Mouse (Mus musculus) spleen, adult 10 weeks (tissue): Measurements from ENCODE around the gene Mrps18b. TPM values are rescaled to one million over a fixed set of nuclear protein-coding genes. Genes with fewer than 3 reads are reported as not detected.

Experiments used
- polyA plus RNA-seq: library from polyadenylated mRNA; stranded (reverse); fragments of 350-450 nt; fragmentation: Illumina TruSeq; extraction: RNeasy Lipid Tissue Mini Kit (QIAGEN cat#74804); gene quantifications from one replicate; pipeline ENCODE4 v1.2.3, GENCODE M21; 2015; ENCODE audit warnings: low replicate concordance; ENCODE audit not compliant: insufficient read depth

Gene Mrps18b
- 63.0 TPM for polyA plus RNA-seq

DNA sequence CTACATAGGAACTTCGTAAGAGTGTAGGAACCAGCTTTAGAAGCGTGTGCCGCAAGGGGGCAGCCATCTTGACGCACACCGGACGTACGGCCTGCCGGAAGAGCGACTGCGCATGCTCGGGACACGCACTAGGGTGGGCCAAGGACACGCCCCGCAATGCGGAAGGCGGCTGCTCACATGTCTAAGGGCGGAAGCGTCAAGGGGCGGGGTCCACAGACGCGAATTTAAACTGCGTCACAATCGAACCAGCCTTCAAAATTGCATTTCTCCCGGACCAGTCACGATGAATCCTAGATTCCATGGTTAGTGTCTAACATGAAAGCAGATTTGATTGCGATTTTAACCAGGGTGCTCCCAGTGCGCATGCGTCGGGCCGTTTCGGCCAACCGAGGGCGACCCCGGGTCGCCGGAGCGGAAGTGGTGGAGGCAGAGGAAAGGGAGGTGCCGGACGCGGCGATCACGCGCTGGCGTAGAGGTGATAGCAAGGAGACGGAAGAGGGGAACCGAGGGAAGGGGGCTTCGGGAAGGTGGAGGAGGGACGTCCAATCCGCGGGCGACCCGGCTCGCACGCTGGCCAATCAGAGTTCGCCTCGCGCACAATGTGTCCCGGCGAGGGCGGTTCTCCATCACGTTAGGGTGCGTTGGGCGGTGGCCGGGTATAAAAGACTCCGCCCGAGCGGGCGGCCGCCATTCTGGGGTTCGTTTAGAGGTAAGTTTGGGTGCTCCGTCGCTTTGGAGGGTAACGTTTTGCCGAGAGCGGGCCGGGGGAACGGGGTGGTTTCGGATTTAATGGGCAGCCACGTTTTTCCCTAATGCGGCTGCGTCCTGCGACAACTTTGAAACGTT lies at the start of gene Mrps18b, which contains the start of gene Ppp1r10:
Gene Mrps18b, minus strand, starts transcription at position 93 of the 846 bp plus-strand sequence.
Gene Ppp1r10, plus strand, starts transcription at position 138 of the 846 bp plus-strand sequence.

DNA sequence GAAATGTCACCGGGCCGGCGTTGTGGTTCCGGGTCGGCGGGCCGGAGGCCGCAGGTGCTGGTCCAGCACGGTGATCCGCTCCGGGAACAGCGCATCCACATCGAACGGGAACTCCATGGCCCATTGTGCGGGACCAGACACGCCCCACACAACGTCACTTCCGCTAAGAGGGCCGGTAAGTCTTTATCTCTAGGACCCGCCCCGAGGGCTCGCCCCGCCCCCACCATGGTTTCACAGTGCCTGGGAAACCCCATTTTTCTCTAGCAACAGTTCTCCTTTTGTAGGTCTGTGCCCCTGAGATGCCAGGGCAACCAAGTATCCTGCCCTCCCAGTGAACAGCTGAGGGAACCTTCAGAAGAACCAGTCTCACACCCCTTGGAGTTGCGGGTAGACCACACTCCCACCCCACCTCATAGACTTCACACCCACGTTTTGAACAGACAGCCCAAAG lies 6.2 kb downstream of the Mrps18b start, which contains the start of gene Atat1:
Gene Atat1, minus strand, starts transcription at position 157 of the 451 bp plus-strand sequence.

DNA sequence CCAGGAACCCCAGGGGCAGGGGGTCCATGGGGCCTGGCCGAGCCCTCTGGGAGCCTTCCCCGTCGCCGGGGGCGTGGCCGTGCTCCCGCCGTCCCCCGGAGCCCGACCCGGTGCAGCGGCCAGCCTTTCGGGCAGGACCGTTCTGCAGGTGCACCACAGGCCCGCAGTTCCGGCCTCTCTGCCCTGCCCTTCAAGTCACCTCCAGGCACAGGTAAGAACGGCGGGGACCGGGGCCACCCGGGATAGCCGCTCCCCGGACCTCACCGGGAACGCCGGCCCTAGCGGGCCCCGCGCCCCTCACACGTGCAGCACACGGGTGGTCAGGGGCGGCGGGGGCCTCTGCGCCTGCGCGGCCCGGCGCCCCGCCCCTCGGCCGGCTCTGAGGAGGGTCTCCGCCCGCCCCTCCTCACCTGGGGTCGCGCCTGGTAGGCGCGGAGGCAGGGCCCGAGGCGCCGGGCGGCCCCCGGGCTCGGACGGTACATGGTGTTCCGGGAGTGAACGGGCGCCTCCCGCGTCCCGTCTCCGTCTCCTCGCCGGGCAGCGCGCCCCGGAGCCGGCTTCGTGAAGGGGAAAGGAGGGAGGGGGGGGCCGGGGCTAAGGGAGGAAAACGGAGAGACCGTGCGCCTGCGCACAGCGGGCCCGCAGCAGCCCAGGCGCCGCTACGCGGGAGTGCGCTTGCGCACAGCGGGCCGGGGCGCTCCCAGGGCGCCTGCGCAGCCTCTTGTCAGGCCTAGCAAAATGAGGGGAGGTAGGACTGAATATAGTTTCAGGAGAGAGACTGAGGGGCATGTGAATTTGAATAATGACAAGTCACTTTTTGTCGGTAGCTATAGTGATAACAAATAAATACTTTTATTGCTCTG lies 19.2 kb downstream of the Mrps18b start, which contains the start of gene 2310061I04Rik:
Gene 2310061I04Rik, minus strand, starts transcription at position 651 of the 863 bp plus-strand sequence.

DNA sequence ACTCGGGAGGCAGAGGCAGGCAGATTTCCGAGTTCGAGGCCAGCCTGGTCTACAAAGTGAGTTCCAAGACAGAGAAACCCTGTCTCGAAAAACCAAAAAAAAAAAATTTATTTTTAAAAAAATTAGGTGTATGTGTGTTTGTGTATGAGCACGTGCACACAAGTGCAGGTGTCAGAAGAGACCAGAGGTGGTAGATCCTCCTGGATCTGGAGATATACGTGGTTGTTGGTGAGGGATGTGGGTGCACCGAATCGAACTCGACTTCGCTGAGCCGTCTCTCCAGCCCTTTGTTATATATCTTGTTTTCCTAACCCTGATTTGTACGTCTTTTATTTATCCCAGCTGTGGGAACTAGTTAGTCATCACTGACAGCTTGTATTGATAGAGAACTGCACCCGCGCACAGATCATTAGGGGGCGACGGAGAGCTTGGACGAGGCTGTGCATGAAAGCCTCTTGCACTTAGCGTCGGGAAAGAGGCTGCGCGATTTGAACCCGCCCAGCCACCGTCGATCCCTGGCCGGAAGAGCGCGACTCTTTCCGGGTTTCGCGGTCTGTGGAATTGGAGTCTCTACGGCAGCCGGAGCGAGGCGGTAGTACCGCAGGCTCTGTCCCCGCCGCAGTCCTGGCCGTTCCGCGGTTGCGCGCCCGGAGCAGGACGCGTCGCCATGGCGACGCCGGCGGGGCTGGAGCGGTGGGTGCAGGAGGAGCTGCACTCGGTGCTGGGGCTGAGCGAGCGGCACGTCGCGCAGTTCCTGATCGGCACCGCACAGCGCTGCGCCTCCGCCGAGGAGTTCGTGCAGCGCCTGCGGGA lies 36.7 kb downstream of the Mrps18b start, which contains the start of gene Dhx16:
Gene Dhx16, plus strand, starts transcription at position 575 of the 813 bp plus-strand sequence.

GRCm38 (mm10) chr17:35865481-35866280 lies 50.5 kb downstream of the Mrps18b start, which contains the start of gene Ppp1r18:
Gene Ppp1r18 (plus strand): TSS chr17:35865593.

GRCm38 (mm10) chr17:35861198-35861857 lies 54.9 kb downstream of the Mrps18b start, which contains the start of gene Nrm:
Gene Nrm (plus strand): TSS chr17:35861318.

Other genes starting within 250 kb of the Mrps18b start
- 10.5 TPM for gene Vars2, start 248.8 kb downstream of the Mrps18b start, polyA plus RNA-seq
- gene Gtf2h4, start 242.7 kb downstream of the Mrps18b start, polyA plus RNA-seq = 8.0 TPM
- gene Ddr1, start 211.8 kb downstream of the Mrps18b start, polyA plus RNA-seq = 5.6 TPM
- 3.4 TPM for gene Ier3, start 94.7 kb downstream of the Mrps18b start, polyA plus RNA-seq
- gene Flot1, start 93.2 kb downstream of the Mrps18b start, polyA plus RNA-seq = 27.5 TPM
- 222 TPM for gene Tubb5, start 78.1 kb downstream of the Mrps18b start, polyA plus RNA-seq
- 59.7 TPM for gene Mdc1, start 74.9 kb downstream of the Mrps18b start, polyA plus RNA-seq
- gene Nrm, start 55.1 kb downstream of the Mrps18b start, polyA plus RNA-seq = 43.1 TPM
- 139 TPM for gene Ppp1r18, start 50.8 kb downstream of the Mrps18b start, polyA plus RNA-seq
- 124 TPM for gene Dhx16, start 36.6 kb downstream of the Mrps18b start, polyA plus RNA-seq
- gene 2310061I04Rik, start 19.0 kb downstream of the Mrps18b start, polyA plus RNA-seq = 29.9 TPM
- gene Atat1, start 6.3 kb downstream of the Mrps18b start, polyA plus RNA-seq = 15.8 TPM
- gene Ppp1r10, start within 50 bp of the Mrps18b start, polyA plus RNA-seq = 32.2 TPM
- gene Abcf1, start 53.4 kb upstream of the Mrps18b start, polyA plus RNA-seq = 133 TPM
- gene Gnl1, start 63.5 kb upstream of the Mrps18b start, polyA plus RNA-seq = 19.0 TPM
- gene Prr3, start 63.8 kb upstream of the Mrps18b start, polyA plus RNA-seq = 29.2 TPM
- 80.5 TPM for gene H2-T24, start 104.2 kb upstream of the Mrps18b start, polyA plus RNA-seq
- 186 TPM for gene H2-T23, start 116.5 kb upstream of the Mrps18b start, polyA plus RNA-seq
- gene H2-T22, start 126.4 kb upstream of the Mrps18b start, polyA plus RNA-seq = 124 TPM
- gene Gm6034, start 126.6 kb upstream of the Mrps18b start, polyA plus RNA-seq = 0.25 TPM
- gene Gm11127, start 142.0 kb upstream of the Mrps18b start, polyA plus RNA-seq = not detected
- 1.1 TPM for gene Gm19684, start 205.3 kb upstream of the Mrps18b start, polyA plus RNA-seq
- gene Gm7030, start 213.0 kb upstream of the Mrps18b start, polyA plus RNA-seq = not detected